Mouse (Mus musculus) CD4-positive, CD25-positive, alpha-beta regulatory T cell, adult 2 months (primary cell): ENCODE data around the gene Srpr.

ENCODE experiments used
- DNase-seq: peaks from one replicate; pipeline ENCODE4 v3.0.0-alpha.2; 2012; ENCODE audit warnings: low read depth, low spot score

The Srpr gene

GRCm38 (mm10) chr9:35257365-35257764 lies 57.4 kb downstream of the Srpr start:
- no peak for DNase-seq

- DNase-seq: no peak
Observed at GRCm38 (mm10) chr9:35262418-35262817, 62.4 kb downstream of the Srpr start.

- DNase-seq: no peak
Observed at GRCm38 (mm10) chr9:35263431-35263830, 63.5 kb downstream of the Srpr start.

GRCm38 (mm10) chr9:35264509-35264908 lies 64.5 kb downstream of the Srpr start:
- peak; percentile 9 for DNase-seq

- DNase-seq: peak; percentile 98
Observed at GRCm38 (mm10) chr9:35267146-35267975, 67.4 kb downstream of the Srpr start, which contains the start of the genes Fam118b and Rpusd4. Fam118b (minus strand) TSS chr9:35267805. Rpusd4 (plus strand) TSS chr9:35267865.

GRCm38 (mm10) chr9:35267976-35268715 lies 68.2 kb downstream of the Srpr start:
- no peak for DNase-seq

GRCm38 (mm10) chr9:35277855-35278365 lies 77.9 kb downstream of the Srpr start:
- no peak for DNase-seq

- no peak for DNase-seq
Observed at GRCm38 (mm10) chr9:35278451-35278850, 78.5 kb downstream of the Srpr start.

- DNase-seq: peak; percentile 82
Observed at GRCm38 (mm10) chr9:35282006-35282850, 82.3 kb downstream of the Srpr start.

- no peak for DNase-seq
Observed at GRCm38 (mm10) chr9:35282851-35283200, 82.9 kb downstream of the Srpr start.

GRCm38 (mm10) chr9:35283415-35284069 lies 83.6 kb downstream of the Srpr start:
- DNase-seq: no peak

GRCm38 (mm10) chr9:35284351-35284750 lies 84.4 kb downstream of the Srpr start:
- DNase-seq: no peak

GRCm38 (mm10) chr9:35286351-35286750 lies 86.4 kb downstream of the Srpr start:
- no peak for DNase-seq

- no peak for DNase-seq
Observed at GRCm38 (mm10) chr9:35289992-35290391, 90.0 kb downstream of the Srpr start.

- no peak for DNase-seq
Observed at GRCm38 (mm10) chr9:35290417-35290816, 90.4 kb downstream of the Srpr start.

GRCm38 (mm10) chr9:35290916-35291315 lies 90.9 kb downstream of the Srpr start:
- no peak for DNase-seq

GRCm38 (mm10) chr9:35293465-35293864 lies 93.5 kb downstream of the Srpr start:
- DNase-seq: no peak
